ENCODE assay signal across 9 mouse cellular contexts in genomic region chr10:79594872-79595589, GRCm38 (mm10). TPM values are rescaled to one million over a fixed set of nuclear protein-coding genes. Genes with fewer than 3 reads are reported as not detected.
DNase-seq lines count a peak whose midpoint lies in the region; ATAC-seq lines count a peak whose summit lies in the region.
"Had no signal": no experiment of that assay in that cellular context is flagged by ENCODE, and none has a peak within 500 bp of the region (broad histone marks: within the 10 kb centered on the region; RNA-seq: fewer than 3 reads in every experiment).

No protein-coding gene starts in this region.

- peak; percentile 57; the same call in 1 of the 2 replicates for ATAC-seq in erythroid progenitor cell, adult 5-6 weeks (replicated peaks; ENCODE audit: low FRiP score, poor library complexity, severe bottlenecking)
- peak; percentile 90 to 92 for ATAC-seq in hematopoietic stem cell, adult 5-6 weeks (replicated peaks in 1 of 2; ENCODE audit: insufficient read depth in 1 of 2, low FRiP score in 2 of 2, low TSS enrichment in 1 of 2, low read depth in 1 of 2, poor library complexity in 2 of 2, severe bottlenecking in 2 of 2)
- peak; percentile 84 for ATAC-seq in lung, embryonic 16.5 days (ENCODE audit: low read depth)

- 16% methylated on average over 17 of the region's 17 CpGs for WGBS in large intestine, adult 2 months
- 15% methylated on average over 17 of the region's 17 CpGs for WGBS in lung, embryonic 16.5 days

- H3K9ac ChIP-seq in lung, embryonic 16.5 days (ENCODE audit: low read length), result no peak overlapping the region
- H3K9ac ChIP-seq: liver, embryonic 13.5 days had no signal

- no peaks in the 10 kb centered on the region for H3K9me3 ChIP-seq in lung, embryonic 16.5 days (ENCODE audit: control insufficient read depth, low read length)
- H3K9me3 ChIP-seq: liver, embryonic 13.5 days had no signal

- intact Hi-C loops in heart, postnatal 25 days (cut with DNase I), result loop anchor here (1.0 kb wide), 2 partner anchors 54 to 73 kb away; no protein-coding TSS in a partner anchor

- H3K4me1 ChIP-seq in lung, embryonic 16.5 days (replicated peaks; ENCODE audit: control insufficient read depth, insufficient read depth, low read length), result no peaks in the 10 kb centered on the region
- H3K4me1 ChIP-seq: liver, embryonic 13.5 days had no signal

- no peak overlapping the region for H3K27ac ChIP-seq in lung, embryonic 16.5 days (ENCODE audit: low read length)
- H3K27ac ChIP-seq: liver, embryonic 13.5 days had no signal

- H3K27me3 ChIP-seq in lung, embryonic 16.5 days (ENCODE audit: control insufficient read depth, insufficient read depth, low read depth, low read length), result no peaks in the 10 kb centered on the region; the same call in 1 of the 2 replicates

- H3K4me3 ChIP-seq in lung, embryonic 16.5 days (ENCODE audit: low read length), result no peak overlapping the region
- H3K4me3 ChIP-seq: liver, embryonic 13.5 days had no signal

- no peaks in the 10 kb centered on the region for H3K36me3 ChIP-seq in lung, embryonic 16.5 days (ENCODE audit: control insufficient read depth, insufficient read depth, low read length)
- H3K36me3 ChIP-seq: liver, embryonic 13.5 days had no signal

- H3K4me2 ChIP-seq in lung, embryonic 16.5 days (ENCODE audit: low read depth, low read length), result no peak overlapping the region
- H3K4me2 ChIP-seq: liver, embryonic 13.5 days had no signal

- DNase-seq in heart, adult 18-20 months, result peak; percentile 37 to 68
- no peak for DNase-seq in heart, postnatal 25 days (ENCODE audit: low spot score)
- DNase-seq in brain, adult 2 months (ENCODE audit: low read depth, low spot score), result peak; percentile 92
- peak; percentile 33 for DNase-seq in large intestine, adult 2 months (ENCODE audit: low read depth, low spot score)
- peak; percentile 54 for DNase-seq in retina, adult 2 months (ENCODE audit: low read depth, low spot score)
- DNase-seq: liver, embryonic 13.5 days had no signal

RNA-seq across cellular contexts. Expression of gene Theg, which starts 7.9 kb away (rescaled TPM):
- not detected for total RNA-seq in heart, adult 18-20 months (2021)
- not detected for total RNA-seq in heart, postnatal 25 days (2021)
- not detected in 2 replicates for total RNA-seq in erythroid progenitor cell, adult 5-6 weeks (2015; ENCODE audit: low replicate concordance)
- total RNA-seq in erythroid progenitor cell, adult 5-6 weeks (2017; ENCODE audit: low replicate concordance), result not detected in 2 replicates
- total RNA-seq in hematopoietic stem cell, adult 5-6 weeks (2017), result not detected in 2 replicates
- polyA plus RNA-seq in large intestine, adult 2 months (2012; rRNA removed), result not detected in 2 replicates
- polyA plus RNA-seq in lung, embryonic 16.5 days (2015; fragmentation: Nextera tagmentation; extraction: Ambion mirVana), result not detected in 2 replicates
- polyA plus RNA-seq: liver, embryonic 13.5 days had no signal

RNA-seq across cellular contexts. Expression of gene C2cd4c, which starts 18.8 kb away (rescaled TPM):
- under 1 TPM in 1 of 2 experiments, not detected in 1; 0.10 TPM for total RNA-seq in heart, adult 18-20 months (2021)
- total RNA-seq in heart, postnatal 25 days (2021), result not detected
- total RNA-seq in erythroid progenitor cell, adult 5-6 weeks (2015; ENCODE audit: low replicate concordance), result not detected in 2 replicates
- not detected in 2 replicates for total RNA-seq in erythroid progenitor cell, adult 5-6 weeks (2017; ENCODE audit: low replicate concordance)
- 0.10 TPM in 1 of 2 replicates, not detected in the other for total RNA-seq in hematopoietic stem cell, adult 5-6 weeks (2017)
- 0.66 and 0.68 TPM in 2 replicates for polyA plus RNA-seq in large intestine, adult 2 months (2012; rRNA removed)
- not detected in 2 replicates for polyA plus RNA-seq in lung, embryonic 16.5 days (2015; fragmentation: Nextera tagmentation; extraction: Ambion mirVana)
- polyA plus RNA-seq: liver, embryonic 13.5 days had no signal

RNA-seq across cellular contexts. Expression of gene Mier2, which starts 40.0 kb away (rescaled TPM):
- 10 to 100 TPM; 14.4 to 19.0 TPM for total RNA-seq in heart, adult 18-20 months (2021)
- 10 to 100 TPM; 12.2 to 12.3 TPM for total RNA-seq in heart, postnatal 25 days (2021)
- total RNA-seq in erythroid progenitor cell, adult 5-6 weeks (2015; ENCODE audit: low replicate concordance), result not detected in 2 replicates
- total RNA-seq in erythroid progenitor cell, adult 5-6 weeks (2017; ENCODE audit: low replicate concordance), result 0.77 TPM in 1 of 2 replicates, not detected in the other
- total RNA-seq in hematopoietic stem cell, adult 5-6 weeks (2017), result 17.9 and 18.5 TPM in 2 replicates
- 66.3 and 88.2 TPM in 2 replicates for polyA plus RNA-seq in large intestine, adult 2 months (2012; rRNA removed)
- polyA plus RNA-seq in lung, embryonic 16.5 days (2015; fragmentation: Nextera tagmentation; extraction: Ambion mirVana), result 43.7 and 44.9 TPM in 2 replicates

RNA-seq across cellular contexts. Expression of gene Shc2, which starts 42.7 kb away (rescaled TPM):
- total RNA-seq in heart, adult 18-20 months (2021), result 1 to 10 TPM; 1.3 to 1.5 TPM
- 1 to 10 TPM; 2.2 to 2.4 TPM for total RNA-seq in heart, postnatal 25 days (2021)
- total RNA-seq in erythroid progenitor cell, adult 5-6 weeks (2015; ENCODE audit: low replicate concordance), result not detected in 2 replicates
- total RNA-seq in erythroid progenitor cell, adult 5-6 weeks (2017; ENCODE audit: low replicate concordance), result not detected in 2 replicates
- not detected in 2 replicates for total RNA-seq in hematopoietic stem cell, adult 5-6 weeks (2017)
- polyA plus RNA-seq in large intestine, adult 2 months (2012; rRNA removed), result 1.4 and 1.9 TPM in 2 replicates
- 2.0 and 4.2 TPM in 2 replicates for polyA plus RNA-seq in lung, embryonic 16.5 days (2015; fragmentation: Nextera tagmentation; extraction: Ambion mirVana)

RNA-seq across cellular contexts. Expression of gene Odf3l2, which starts 50.5 kb away (rescaled TPM):
- not detected for total RNA-seq in heart, adult 18-20 months (2021)
- total RNA-seq in heart, postnatal 25 days (2021), result not detected
- total RNA-seq in erythroid progenitor cell, adult 5-6 weeks (2015; ENCODE audit: low replicate concordance), result not detected in 2 replicates
- total RNA-seq in erythroid progenitor cell, adult 5-6 weeks (2017; ENCODE audit: low replicate concordance), result not detected in 2 replicates
- total RNA-seq in hematopoietic stem cell, adult 5-6 weeks (2017), result not detected in 2 replicates
- 0.06 TPM in 1 of 2 replicates, not detected in the other for polyA plus RNA-seq in large intestine, adult 2 months (2012; rRNA removed)
- not detected in 2 replicates for polyA plus RNA-seq in lung, embryonic 16.5 days (2015; fragmentation: Nextera tagmentation; extraction: Ambion mirVana)
- polyA plus RNA-seq: liver, embryonic 13.5 days had no signal
